Mouse (Mus musculus): ENCODE measurements around the gene Clasrp. TPM values are rescaled to one million over a fixed set of nuclear protein-coding genes. Genes with fewer than 3 reads are reported as not detected.

The Clasrp gene
- polyA plus RNA-seq, 1 experiment: 240 TPM

DNA sequence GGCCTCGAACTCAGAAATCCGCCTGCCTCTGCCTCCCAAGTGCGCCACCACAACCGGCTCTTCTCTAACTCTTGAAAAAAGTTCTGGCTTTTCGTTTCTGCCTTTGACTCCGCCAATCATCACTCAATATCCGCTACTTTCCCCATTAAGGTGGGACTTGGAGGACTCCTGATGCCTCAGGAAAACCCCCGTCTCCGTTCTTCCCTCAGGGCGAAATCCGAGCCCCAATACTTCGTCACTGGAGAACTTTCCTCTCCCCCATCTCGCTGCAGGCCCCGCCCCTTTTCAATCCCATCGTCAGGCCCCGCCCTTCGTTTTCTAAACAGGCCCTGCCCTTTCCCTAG, 23.9 kb upstream of the Clasrp start:
- no peak for DNase-seq
- 0 out of 2 replicates have a peak, but pooled peaks have one; percentile 29 for TF ChIP-seq POLR2A (IDR thresholded peaks at IDR 0.05; ENCODE audit: control insufficient read depth, extremely low read depth, insufficient read depth, low read length, poor library complexity)
- TF ChIP-seq CTCF (IDR thresholded peaks at IDR 0.05; ENCODE audit: borderline replicate concordance, control insufficient read depth, extremely low read depth, insufficient read depth, low read length, poor library complexity): no peak
- Histone ChIP-seq H3K36me3 (ENCODE audit: control insufficient read depth, insufficient read depth, low read length) (peaks cover 3% of the 10 kb centered on the region; the same call in 1 of the 2 replicates), H3K27ac (ENCODE audit: control insufficient read depth, insufficient read depth, low read length) (peak overlapping the region; percentile 14; the same call in 1 of the 2 replicates), H3K4me1 (replicated peaks; ENCODE audit: control insufficient read depth, insufficient read depth, low read length) (peaks cover 13% of the 10 kb centered on the region), H3K4me3 (ENCODE audit: control insufficient read depth, insufficient read depth, low read length) (peak overlapping the region; percentile 69), H3K27me3 (ENCODE audit: control insufficient read depth, insufficient read depth, low read length) (no peaks in the 10 kb centered on the region)
- WGBS: 11% methylated on average over 17 of the region's 17 CpGs

DNA sequence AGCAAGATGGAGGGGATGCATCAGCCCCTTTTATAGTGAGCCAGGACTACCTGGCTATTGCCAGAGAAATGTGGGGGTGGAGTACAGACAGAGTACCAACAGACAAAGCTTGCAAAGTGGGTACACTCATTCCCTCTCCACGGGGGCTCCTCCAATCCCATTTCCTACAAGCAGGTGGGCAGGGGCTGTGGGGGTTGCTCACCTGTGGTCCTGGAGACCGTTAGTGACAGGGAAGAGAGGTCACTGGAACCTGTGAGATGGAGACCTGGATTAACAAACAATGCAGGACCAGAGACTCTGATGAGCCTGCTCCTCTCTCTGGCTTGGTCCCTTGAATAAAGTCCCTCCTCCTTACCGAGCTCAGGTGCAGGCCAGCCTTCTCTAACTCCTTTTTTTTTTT, 23.4 kb upstream of the Clasrp start:
- Histone ChIP-seq H3K4me3 (ENCODE audit: control insufficient read depth, insufficient read depth, low read length) (no peak overlapping the region), H3K4me1 (replicated peaks; ENCODE audit: control insufficient read depth, insufficient read depth, low read length) (peaks cover 13% of the 10 kb centered on the region), H3K27ac (ENCODE audit: control insufficient read depth, insufficient read depth, low read length) (0 out of 2 replicates have a peak overlapping the region, but pooled peaks have one; percentile 36), H3K36me3 (ENCODE audit: control insufficient read depth, insufficient read depth, low read length) (no peaks in the 10 kb centered on the region; the same call in 1 of the 2 replicates), H3K27me3 (ENCODE audit: control insufficient read depth, insufficient read depth, low read length) (no peaks in the 10 kb centered on the region)
- TF ChIP-seq POLR2A (IDR thresholded peaks at IDR 0.05; ENCODE audit: control insufficient read depth, extremely low read depth, insufficient read depth, low read length, poor library complexity): no peak
- no peak for TF ChIP-seq CTCF (IDR thresholded peaks at IDR 0.05; ENCODE audit: borderline replicate concordance, control insufficient read depth, extremely low read depth, insufficient read depth, low read length, poor library complexity)
- DNase-seq: no peak
- WGBS: 77% methylated on average over 3 of the region's 3 CpGs

DNA sequence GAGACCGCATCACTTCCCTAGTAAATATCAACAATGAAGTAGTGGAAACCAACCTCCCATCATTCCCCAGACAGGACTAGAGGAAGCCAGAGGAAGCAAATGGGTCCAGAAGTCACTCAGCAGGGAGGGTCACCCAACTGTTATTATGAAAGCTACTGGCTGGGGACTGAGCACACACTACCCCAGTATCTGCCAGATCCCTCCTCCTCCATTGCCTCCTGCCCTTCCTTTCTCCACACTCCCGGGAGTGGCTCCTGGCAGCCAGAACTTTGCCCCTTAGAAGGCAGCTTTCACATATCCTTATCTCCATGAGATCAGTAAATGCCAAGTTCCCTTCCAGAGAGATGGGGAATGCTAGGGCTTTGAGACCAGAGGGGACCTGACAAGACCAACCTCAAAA, 19.1 kb upstream of the Clasrp start:
- Histone ChIP-seq H3K36me3 (ENCODE audit: control insufficient read depth, insufficient read depth, low read length) (no peaks in the 10 kb centered on the region), H3K27me3 (ENCODE audit: control insufficient read depth, insufficient read depth, low read length) (no peaks in the 10 kb centered on the region), H3K4me1 (replicated peaks; ENCODE audit: control insufficient read depth, insufficient read depth, low read length) (peaks cover 8% of the 10 kb centered on the region), H3K27ac (ENCODE audit: control insufficient read depth, insufficient read depth, low read length) (no peak overlapping the region), H3K4me3 (ENCODE audit: control insufficient read depth, insufficient read depth, low read length) (no peak overlapping the region)
- WGBS: 88% methylated on average over 2 of the region's 2 CpGs
- TF ChIP-seq POLR2A (IDR thresholded peaks at IDR 0.05; ENCODE audit: control insufficient read depth, extremely low read depth, insufficient read depth, low read length, poor library complexity) (no peak), CTCF (IDR thresholded peaks at IDR 0.05; ENCODE audit: borderline replicate concordance, control insufficient read depth, extremely low read depth, insufficient read depth, low read length, poor library complexity) (no peak)
- DNase-seq: no peak

DNA sequence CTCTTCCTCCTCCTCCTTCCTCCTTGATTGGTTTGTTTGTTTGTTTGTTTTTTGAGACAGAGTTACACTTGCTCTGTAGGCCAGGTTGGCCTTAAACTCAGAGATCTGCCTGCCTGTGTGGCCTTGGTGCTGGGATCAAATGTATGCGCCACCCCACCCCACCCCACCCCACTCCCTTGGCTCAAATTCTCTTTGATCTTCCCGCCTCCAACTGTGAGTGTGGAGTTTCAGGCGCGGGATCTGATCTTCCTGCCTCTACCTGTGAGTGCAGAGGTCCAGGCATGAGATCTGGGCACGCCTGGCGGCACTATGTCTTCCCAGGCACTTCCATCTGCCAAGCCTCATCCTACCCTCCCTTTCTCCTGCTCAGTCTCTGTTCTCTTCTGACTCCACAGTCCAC, 18.0 kb upstream of the Clasrp start:
- WGBS: 91% methylated on average over 6 of the region's 6 CpGs
- no peaks in the 10 kb centered on the region for H3K36me3 ChIP-seq (ENCODE audit: control insufficient read depth, insufficient read depth, low read length)
- H3K4me3 ChIP-seq (ENCODE audit: control insufficient read depth, insufficient read depth, low read length): no peak overlapping the region
- no peaks in the 10 kb centered on the region for H3K4me1 ChIP-seq (replicated peaks; ENCODE audit: control insufficient read depth, insufficient read depth, low read length)
- TF ChIP-seq POLR2A (IDR thresholded peaks at IDR 0.05; ENCODE audit: control insufficient read depth, extremely low read depth, insufficient read depth, low read length, poor library complexity) (no peak), CTCF (IDR thresholded peaks at IDR 0.05; ENCODE audit: borderline replicate concordance, control insufficient read depth, extremely low read depth, insufficient read depth, low read length, poor library complexity) (no peak)
- no peak overlapping the region for H3K27ac ChIP-seq (ENCODE audit: control insufficient read depth, insufficient read depth, low read length)
- no peak for DNase-seq
- no peaks in the 10 kb centered on the region for H3K27me3 ChIP-seq (ENCODE audit: control insufficient read depth, insufficient read depth, low read length)

DNA sequence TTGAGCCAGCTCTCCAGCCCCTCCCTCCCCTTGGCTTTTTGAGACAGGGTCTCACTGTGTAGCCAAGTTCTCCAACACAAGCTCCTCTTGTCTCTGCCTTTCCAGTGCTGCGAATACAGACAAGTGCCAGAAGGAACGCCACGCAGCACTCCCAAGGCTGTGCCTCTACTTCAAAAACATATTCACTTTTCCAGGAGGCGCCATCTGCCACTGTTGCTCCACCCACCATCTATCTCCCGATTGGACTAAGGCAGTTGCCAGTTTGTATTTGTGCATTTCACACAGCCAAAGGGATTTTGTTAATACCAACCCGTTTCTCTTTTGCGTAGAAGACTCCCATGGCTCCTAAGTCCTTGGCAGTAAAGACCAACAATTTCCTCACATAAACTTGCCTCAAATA, 16.5 kb upstream of the Clasrp start:
- Histone ChIP-seq H3K4me3 (ENCODE audit: control insufficient read depth, insufficient read depth, low read length) (no peak overlapping the region), H3K27ac (ENCODE audit: control insufficient read depth, insufficient read depth, low read length) (no peak overlapping the region), H3K4me1 (replicated peaks; ENCODE audit: control insufficient read depth, insufficient read depth, low read length) (no peaks in the 10 kb centered on the region), H3K36me3 (ENCODE audit: control insufficient read depth, insufficient read depth, low read length) (no peaks in the 10 kb centered on the region), H3K27me3 (ENCODE audit: control insufficient read depth, insufficient read depth, low read length) (no peaks in the 10 kb centered on the region)
- 96% methylated on average over 7 of the region's 7 CpGs for WGBS
- no peak for DNase-seq
- TF ChIP-seq POLR2A (IDR thresholded peaks at IDR 0.05; ENCODE audit: control insufficient read depth, extremely low read depth, insufficient read depth, low read length, poor library complexity) (no peak), CTCF (IDR thresholded peaks at IDR 0.05; ENCODE audit: borderline replicate concordance, control insufficient read depth, extremely low read depth, insufficient read depth, low read length, poor library complexity) (no peak)

- Histone ChIP-seq H3K4me3 (ENCODE audit: control insufficient read depth, insufficient read depth, low read length) (no peak overlapping the region), H3K36me3 (ENCODE audit: control insufficient read depth, insufficient read depth, low read length) (no peaks in the 10 kb centered on the region), H3K4me1 (replicated peaks; ENCODE audit: control insufficient read depth, insufficient read depth, low read length) (no peaks in the 10 kb centered on the region), H3K27ac (ENCODE audit: control insufficient read depth, insufficient read depth, low read length) (no peak overlapping the region), H3K27me3 (ENCODE audit: control insufficient read depth, insufficient read depth, low read length) (no peaks in the 10 kb centered on the region)
- DNase-seq: peak; percentile 67
- WGBS: 59% methylated on average over 35 of the region's 35 CpGs
- TF ChIP-seq POLR2A (IDR thresholded peaks at IDR 0.05; ENCODE audit: control insufficient read depth, extremely low read depth, insufficient read depth, low read length, poor library complexity) (no peak), CTCF (IDR thresholded peaks at IDR 0.05; ENCODE audit: borderline replicate concordance, control insufficient read depth, extremely low read depth, insufficient read depth, low read length, poor library complexity) (no peak)
Measured at GRCm38 (mm10) chr7:19619004-19619801, 14.9 kb upstream of the Clasrp start.
